Mouse (Mus musculus) midbrain, embryonic 14.5 days (tissue): ENCODE results near the gene Syt12. TPM values are rescaled to one million over a fixed set of nuclear protein-coding genes. Genes with fewer than 3 reads are reported as not detected.
A peak's percentile ranks its signal among the peaks of the same experiment; 100 is the strongest.

Experiments
- ATAC-seq: fragments of 200-750 bp; cut with Nextera tagmentation; 2 replicates; pipeline ENCODE4 v1.8.0; 2017; ENCODE audit warnings: moderate number of reproducible peaks, moderate library complexity; ENCODE audit not compliant: low FRiP score, low TSS enrichment
- DNase-seq: peaks from one replicate; pipeline ENCODE4 v3.0.0-alpha.2; 2015
- H3K27ac ChIP-seq: fragments of 300-500 bp; sonication (generic); replicated peaks from 2 replicates; pipeline ENCODE4 v1.5.1; 2014; ENCODE audit warnings: mild to moderate bottlenecking, low read depth, low read length, moderate library complexity
- H3K27me3 ChIP-seq: fragments of 300-500 bp; sonication (generic); 2 replicates; pipeline ENCODE4 v1.6.1; 2014; ENCODE audit warnings: low read length, control low read depth, mixed read lengths; ENCODE audit not compliant: control insufficient read depth, insufficient read depth
- H3K36me3 ChIP-seq: fragments of 300-500 bp; sonication (generic); 2 replicates; pipeline ENCODE4 v1.6.1; 2014; ENCODE audit warnings: low read length, control low read depth; ENCODE audit not compliant: control insufficient read depth, insufficient read depth
- H3K4me1 ChIP-seq: fragments of 300-500 bp; sonication (generic); 2 replicates; pipeline ENCODE4 v1.6.1; 2014; ENCODE audit warnings: mild to moderate bottlenecking, antibody characterized with exemption, low read length, control low read depth; ENCODE audit not compliant: control insufficient read depth, insufficient read depth
- H3K4me2 ChIP-seq: fragments of 300-500 bp; sonication (generic); 2 replicates; pipeline ENCODE4 v1.6.1; 2014; ENCODE audit warnings: mild to moderate bottlenecking, low read length, moderate library complexity
- H3K4me3 ChIP-seq: fragments of 300-500 bp; sonication (generic); replicated peaks from 2 replicates; pipeline ENCODE4 v1.5.1; 2014; ENCODE audit warnings: low read depth, low read length
- H3K9ac ChIP-seq: fragments of 300-500 bp; sonication (generic); replicated peaks from 2 replicates; pipeline ENCODE4 v1.6.1; 2014; ENCODE audit warnings: mild to moderate bottlenecking, low read length, moderate library complexity
- H3K9me3 ChIP-seq: fragments of 300-500 bp; sonication (generic); 2 replicates; pipeline ENCODE4 v1.6.1; 2016; ENCODE audit warnings: low read length, control low read depth, mixed read lengths; ENCODE audit not compliant: control insufficient read depth
- WGBS: fragments of 180-500 bp; shearing (Covaris S2); extraction: QIAGEN DNeasy Blood & Tissue Kit; methylation state at CpG from one replicate; pipeline ENCODE4 v1.1.7; 2014; 5-methylcytosine and 5-hydroxymethylcytosine counted together
- polyA plus RNA-seq: library from polyadenylated mRNA; unstranded; fragments of >200 nt; fragmentation: Nextera tagmentation; extraction: Ambion mirVana; gene quantifications from 2 replicates; pipeline ENCODE4 v1.2.1, GENCODE M21; 2014

Gene Syt12
- polyA plus RNA-seq, 1 experiment from 2014 or later = 1.9 TPM

DNA sequence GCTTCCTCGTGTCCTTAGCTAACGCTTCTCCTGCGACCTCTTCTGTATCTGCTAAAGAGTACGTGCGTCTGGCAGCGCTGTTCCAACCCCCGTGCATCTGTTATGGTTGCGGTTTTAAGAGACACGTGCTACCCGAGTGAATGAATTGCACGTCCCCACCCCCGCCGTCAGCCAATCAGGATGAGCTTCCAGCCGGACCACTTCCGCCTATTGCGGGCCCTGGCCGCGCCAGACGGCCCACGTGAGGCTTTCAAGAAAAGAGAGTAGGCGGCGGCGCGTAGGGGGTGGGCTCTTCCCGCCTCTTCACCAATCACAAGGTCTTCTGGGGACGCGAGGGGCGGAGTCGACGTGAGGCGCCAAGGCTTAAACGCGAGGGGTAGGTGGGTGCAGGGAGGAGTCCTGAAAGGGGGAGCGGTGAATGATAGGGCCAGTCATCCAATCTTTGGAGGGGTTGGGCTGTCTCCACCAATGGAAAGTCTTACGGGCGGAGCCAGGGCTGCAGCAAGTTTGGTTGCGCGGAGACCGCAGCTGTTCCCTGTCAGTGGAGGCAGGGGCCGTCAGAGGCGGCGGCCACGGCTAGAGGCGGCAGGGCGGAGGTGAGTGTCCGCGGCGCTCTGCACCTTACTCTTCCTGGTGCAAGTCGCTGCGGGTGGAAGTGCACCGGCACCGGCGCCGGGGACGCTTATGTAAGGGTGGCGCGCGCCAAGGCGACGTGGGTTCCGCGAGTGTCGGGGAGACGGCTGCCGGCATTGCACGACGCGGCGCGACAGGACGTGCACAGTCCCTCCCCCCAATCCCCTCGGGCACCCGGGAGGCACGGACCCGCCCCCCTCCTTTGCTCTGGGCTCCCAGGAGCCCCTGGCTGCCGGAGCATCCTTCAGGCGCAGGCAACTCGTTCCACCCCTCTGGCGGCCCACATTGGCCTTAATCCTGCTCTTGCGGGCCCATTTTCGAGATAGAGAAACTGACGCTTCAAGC lies 33.0 kb upstream of the Syt12 start, which contains the start of gene Pcx:
TSS of gene Pcx (plus strand) at position 487 of the 978 bp plus-strand sequence.
- Histone ChIP-seq H3K36me3 (no peaks in the 10 kb centered on the region), H3K27me3 (peaks cover 9% of the 10 kb centered on the region; the same call in 1 of the 2 replicates), H3K4me3 (peak within 1 kb of the TSS; percentile 64), H3K9me3 (no peaks in the 10 kb centered on the region), H3K9ac (peak within 1 kb of the TSS; percentile 56), H3K27ac (0 out of 2 replicates have a peak within 1 kb of the TSS, but pooled peaks have one; percentile 26), H3K4me2 (peak within 1 kb of the TSS; percentile 80), H3K4me1 (0 out of 2 replicates have a peak, but pooled peaks cover 5% of the 10 kb centered on the region)
- DNase-seq (peak; percentile 100), ATAC-seq (peak; percentile 100)
- under 1% methylated on average over 82 of the region's 82 CpGs for whole genome bisulfite sequencing

DNA sequence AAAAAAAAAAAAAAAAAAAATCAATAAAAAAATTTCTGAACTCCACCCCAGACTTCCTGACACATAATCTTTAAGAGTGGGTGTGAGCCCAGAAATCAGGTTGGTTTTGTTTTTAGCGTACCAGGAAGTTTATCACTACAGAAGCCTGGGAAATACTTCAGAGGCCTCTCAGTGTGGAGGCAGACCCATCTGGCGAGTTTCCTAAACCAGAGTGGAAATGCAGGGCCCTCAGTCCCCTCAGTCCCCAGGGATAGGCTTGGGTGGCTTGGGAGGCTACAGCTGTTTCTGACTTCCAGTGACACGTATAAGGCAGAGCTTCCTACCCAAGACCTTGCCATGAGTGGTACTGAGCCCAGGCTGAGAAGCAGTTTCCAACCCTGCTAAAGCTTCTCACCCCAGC lies 30.5 kb upstream of the Syt12 start:
- Histone ChIP-seq H3K27me3 (peaks cover 9% of the 10 kb centered on the region; the same call in 1 of the 2 replicates), H3K4me3 (no peak overlapping the region), H3K9me3 (no peaks in the 10 kb centered on the region), H3K36me3 (no peaks in the 10 kb centered on the region), H3K27ac (no peak overlapping the region), H3K4me2 (no peak overlapping the region), H3K9ac (no peak overlapping the region), H3K4me1 (0 out of 2 replicates have a peak, but pooled peaks cover 5% of the 10 kb centered on the region)
- ATAC-seq (no peak), DNase-seq (no peak)
- WGBS = 70% methylated on average over 3 of the region's 3 CpGs

DNA sequence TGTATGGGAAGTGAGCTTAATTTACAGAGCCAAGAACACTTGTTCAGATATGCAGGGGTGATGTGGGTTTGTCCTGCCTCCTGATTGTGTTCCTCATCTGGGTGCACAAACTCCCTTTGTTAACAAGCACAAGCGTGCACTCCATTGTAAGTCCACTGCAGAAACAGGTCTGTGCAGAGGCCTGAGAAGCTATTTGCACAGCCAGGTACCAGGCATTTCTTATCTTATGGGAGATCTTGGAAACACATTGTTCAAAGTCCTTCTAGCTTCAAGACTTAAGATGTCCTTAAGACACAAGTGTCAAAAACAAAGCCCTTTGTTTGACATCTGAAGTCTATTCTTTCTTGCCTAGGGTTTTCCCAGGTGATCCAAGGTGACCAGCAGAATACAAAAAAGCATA lies 27.6 kb upstream of the Syt12 start:
- DNase-seq (no peak), ATAC-seq (no peak)
- Histone ChIP-seq H3K27me3 (no peaks in the 10 kb centered on the region), H3K27ac (no peak overlapping the region), H3K4me3 (no peak overlapping the region), H3K9me3 (no peaks in the 10 kb centered on the region), H3K36me3 (no peaks in the 10 kb centered on the region), H3K9ac (no peak overlapping the region), H3K4me2 (no peak overlapping the region), H3K4me1 (no peaks in the 10 kb centered on the region)
- 97% methylated on average over 1 of the region's 1 CpGs for WGBS

DNA sequence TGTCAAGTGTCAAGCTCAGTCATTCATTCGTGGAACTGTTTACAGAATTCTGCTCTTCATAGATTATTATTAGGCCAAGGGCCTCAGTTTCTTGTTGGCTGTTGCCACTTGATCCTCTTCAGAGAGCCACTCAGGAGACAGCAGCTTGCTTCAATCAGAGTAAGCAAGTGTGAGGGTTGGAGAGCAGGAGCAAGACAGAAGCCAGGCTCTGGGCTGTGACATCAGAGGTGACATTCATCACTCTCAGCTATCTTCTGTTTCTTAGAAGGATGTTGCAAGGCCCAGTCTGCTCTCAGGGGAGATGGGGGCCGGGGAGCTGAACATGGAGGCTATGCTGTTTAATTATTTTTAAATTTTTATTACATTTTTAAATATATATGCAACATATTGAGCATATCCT lies 25.5 kb upstream of the Syt12 start:
- Histone ChIP-seq H3K4me3 (no peak overlapping the region), H3K27ac (no peak overlapping the region), H3K36me3 (no peaks in the 10 kb centered on the region), H3K4me1 (no peaks in the 10 kb centered on the region), H3K9ac (no peak overlapping the region), H3K9me3 (no peaks in the 10 kb centered on the region), H3K27me3 (no peaks in the 10 kb centered on the region), H3K4me2 (no peak overlapping the region)
- ATAC-seq = no peak
- DNase-seq = no peak
- WGBS = 72% methylated on average over 2 of the region's 2 CpGs

DNA sequence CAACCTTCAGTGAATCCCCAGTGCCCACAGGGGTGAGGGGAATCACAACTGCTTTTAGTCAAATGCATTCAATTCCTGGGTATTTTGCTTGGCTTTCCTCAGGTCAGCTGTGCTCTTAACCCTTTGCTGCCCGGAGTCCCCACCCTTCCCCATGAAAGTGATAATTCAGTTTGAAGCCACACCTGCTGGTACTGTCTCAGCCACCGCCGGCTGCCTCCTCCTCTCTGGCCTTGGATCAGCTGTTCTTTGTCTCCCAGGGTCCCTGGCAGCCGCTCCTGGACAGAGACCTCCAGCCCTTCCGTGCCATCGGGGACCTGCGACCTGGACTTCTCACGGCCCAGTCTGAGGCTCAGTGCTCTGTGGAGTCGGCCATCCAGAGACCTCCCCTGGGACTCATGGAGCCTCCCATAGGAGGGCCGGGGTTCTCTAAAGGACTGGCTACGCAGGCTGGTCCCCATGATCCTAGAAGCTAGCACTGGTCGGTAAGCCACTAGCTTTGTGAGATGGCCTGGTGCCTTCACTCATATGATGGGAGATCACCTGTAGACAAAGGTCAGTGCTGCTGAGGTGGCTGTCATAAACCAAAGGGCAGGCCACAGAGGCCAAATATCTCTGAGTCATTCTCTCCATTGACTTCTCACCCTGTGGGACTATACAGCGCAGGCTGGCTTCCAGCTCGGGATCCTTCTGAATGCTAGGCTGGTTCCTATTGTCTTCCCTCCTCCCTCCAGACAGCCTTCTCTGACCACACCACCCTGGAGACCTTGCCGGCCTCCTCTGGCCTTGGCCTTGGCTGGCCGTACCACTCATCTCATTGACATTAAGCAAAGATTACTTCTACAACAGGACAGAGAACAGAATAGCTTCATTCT lies 21.1 kb upstream of the Syt12 start, which contains the start of gene 2010003K11Rik:
TSS of gene 2010003K11Rik (minus strand) at position 522 of the 872 bp plus-strand sequence.
- Histone ChIP-seq H3K27ac (no peak within 1 kb of the TSS), H3K36me3 (no peaks in the 10 kb centered on the region), H3K4me1 (no peaks in the 10 kb centered on the region), H3K27me3 (no peaks in the 10 kb centered on the region), H3K9me3 (no peaks in the 10 kb centered on the region), H3K9ac (no peak within 1 kb of the TSS), H3K4me3 (no peak within 1 kb of the TSS), H3K4me2 (no peak within 1 kb of the TSS)
- DNase-seq (no peak), ATAC-seq (no peak)
- 47% methylated on average over 16 of the region's 16 CpGs for WGBS

DNA sequence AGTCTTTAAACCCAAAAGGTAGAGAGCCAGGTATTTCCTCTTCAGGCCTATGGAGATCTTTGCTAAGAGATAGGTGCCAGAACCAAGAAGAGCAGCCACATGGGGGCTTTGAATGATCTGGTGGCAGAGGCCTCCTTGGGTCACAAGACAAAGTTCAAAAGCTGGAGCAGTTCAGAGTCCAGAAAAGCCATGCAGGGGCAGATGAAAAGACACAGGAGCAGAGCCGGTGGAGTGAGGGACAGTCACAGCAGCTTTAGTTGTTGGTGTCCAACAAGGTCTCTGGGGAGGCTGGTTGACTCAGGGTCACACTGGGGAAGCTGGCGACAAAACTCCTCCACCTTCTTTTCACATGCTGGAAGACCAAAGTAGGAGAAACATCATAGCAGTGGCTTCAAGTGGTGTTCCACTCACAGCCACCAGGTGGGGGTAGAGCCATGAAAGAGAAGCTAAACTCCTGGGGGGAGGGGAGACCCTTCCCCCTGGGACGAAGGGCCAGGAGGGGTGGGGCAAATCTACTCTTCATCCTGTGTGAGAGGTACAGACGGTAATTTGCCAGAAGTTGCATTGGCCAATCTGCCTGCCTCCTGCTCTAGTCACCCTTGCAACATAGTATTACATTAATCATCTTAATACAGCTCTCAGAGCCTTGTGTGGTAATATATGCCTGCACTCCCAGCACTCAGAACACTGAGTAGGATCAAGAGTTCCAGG lies 20.2 kb upstream of the Syt12 start:
- Histone ChIP-seq H3K4me3 (no peak overlapping the region), H3K9me3 (no peaks in the 10 kb centered on the region), H3K27ac (no peak overlapping the region), H3K4me1 (no peaks in the 10 kb centered on the region), H3K9ac (no peak overlapping the region), H3K27me3 (no peaks in the 10 kb centered on the region), H3K4me2 (no peak overlapping the region), H3K36me3 (no peaks in the 10 kb centered on the region)
- DNase-seq = peak; percentile 91
- ATAC-seq = peak; percentile 43; the same call in 1 of the 2 replicates
- WGBS = 4% methylated on average over 4 of the region's 4 CpGs

DNA sequence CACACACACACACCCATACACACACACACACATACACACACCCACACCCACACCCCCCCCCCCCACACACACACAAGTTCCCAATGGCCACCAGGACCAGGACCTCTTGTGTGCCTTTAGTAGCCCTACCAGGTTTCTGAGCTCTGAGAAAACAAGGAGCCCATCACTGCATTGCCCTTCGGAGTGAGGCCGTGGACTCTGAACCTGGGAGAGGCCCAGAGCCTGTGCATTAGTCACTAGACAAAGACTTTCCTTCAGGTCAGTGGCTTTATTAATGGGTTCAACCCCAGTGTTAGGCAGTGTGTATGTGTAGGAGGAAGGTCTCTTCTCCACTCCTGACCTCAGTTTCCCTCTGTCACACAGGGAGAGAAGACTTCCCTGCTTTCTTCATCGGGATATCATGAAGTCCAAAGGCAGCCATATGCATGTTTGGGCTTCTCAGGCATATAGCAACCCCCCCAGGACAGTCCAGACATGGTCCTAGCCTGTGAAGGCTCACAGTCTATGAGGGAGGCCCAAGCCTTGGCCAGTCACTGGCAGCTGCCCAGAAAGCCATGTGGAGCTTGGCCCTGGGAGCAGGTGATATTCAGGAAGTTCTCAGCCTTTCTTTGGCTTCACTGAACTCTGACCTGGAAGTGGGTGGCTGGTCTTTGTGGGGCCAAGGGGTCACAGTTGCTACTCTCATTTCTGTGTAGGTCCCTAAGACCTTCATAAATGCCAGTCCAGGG lies 19.5 kb upstream of the Syt12 start:
- no peaks in the 10 kb centered on the region for H3K9me3 ChIP-seq
- H3K4me3 ChIP-seq = no peak overlapping the region
- 88% methylated on average over 3 of the region's 3 CpGs for WGBS
- H3K27me3 ChIP-seq = no peaks in the 10 kb centered on the region
- no peak for DNase-seq
- no peak overlapping the region for H3K4me2 ChIP-seq
- H3K36me3 ChIP-seq = no peaks in the 10 kb centered on the region
- H3K27ac ChIP-seq = no peak overlapping the region
- no peak for ATAC-seq
- no peak overlapping the region for H3K9ac ChIP-seq
- H3K4me1 ChIP-seq = no peaks in the 10 kb centered on the region
